Mouse (Mus musculus) kidney, adult 2 months (tissue): Measurements from ENCODE around the gene Ubxn11. TPM values are rescaled to one million over a fixed set of nuclear protein-coding genes. Genes with fewer than 3 reads are reported as not detected.

Experiments
- DNase-seq: peaks from one replicate; pipeline ENCODE4 v3.0.0; 2021
- H3K27ac ChIP-seq: fragments of 200-500 bp; 2 replicates; pipeline ENCODE4 v1.5.1; 2012; ENCODE audit warnings: low read depth, low read length, control low read depth, inconsistent platforms; ENCODE audit not compliant: insufficient read depth
- H3K27me3 ChIP-seq: fragments of 200-500 bp; replicated peaks from 2 replicates; pipeline ENCODE4 v1.6.1; 2012; ENCODE audit warnings: mild to moderate bottlenecking, moderate library complexity, low read length, inconsistent platforms; ENCODE audit not compliant: control insufficient read depth, insufficient read depth
- H3K36me3 ChIP-seq: fragments of 200-500 bp; 2 replicates; pipeline ENCODE4 v1.6.1; 2012; ENCODE audit warnings: mild to moderate bottlenecking, moderate library complexity, low read length, inconsistent platforms; ENCODE audit not compliant: control insufficient read depth, insufficient read depth
- H3K4me1 ChIP-seq: fragments of 200-500 bp; 2 replicates; pipeline ENCODE4 v1.6.1; 2011; ENCODE audit warnings: low read length; ENCODE audit not compliant: control insufficient read depth, insufficient read depth
- H3K4me3 ChIP-seq: fragments of 200-500 bp; 2 replicates; pipeline ENCODE4 v1.5.1; 2011; ENCODE audit warnings: mild to moderate bottlenecking, low read depth, low read length, control low read depth; ENCODE audit not compliant: insufficient read depth
- CTCF ChIP-seq: fragments of 200-500 bp; conservative IDR thresholded peaks from 2 replicates; pipeline ENCODE4 v1.5.1; 2011; ENCODE audit warnings: low read depth, mild to moderate bottlenecking, control low read depth, low read length, moderate library complexity, mixed read lengths; ENCODE audit not compliant: insufficient read depth, insufficient read length
- POLR2A ChIP-seq: fragments of 200-500 bp; IDR thresholded peaks from one replicate; pipeline ENCODE4 v1.6.1; 2011; ENCODE audit warnings: low read depth, low read length, control low read depth
- WGBS: fragments of 180-500 bp; shearing (Covaris S2); methylation state at CpG from one replicate; pipeline ENCODE4 v1.1.7; 2018; 5-methylcytosine and 5-hydroxymethylcytosine counted together
- polyA plus RNA-seq: library from polyadenylated mRNA; depleted of rRNA; stranded (reverse); fragments of >200 nt; gene quantifications from 2 replicates; pipeline ENCODE4 v1.2.3, GENCODE M21; 2012

Ubxn11 gene
- polyA plus RNA-seq, 1 experiment, result 5.9 TPM

DNA sequence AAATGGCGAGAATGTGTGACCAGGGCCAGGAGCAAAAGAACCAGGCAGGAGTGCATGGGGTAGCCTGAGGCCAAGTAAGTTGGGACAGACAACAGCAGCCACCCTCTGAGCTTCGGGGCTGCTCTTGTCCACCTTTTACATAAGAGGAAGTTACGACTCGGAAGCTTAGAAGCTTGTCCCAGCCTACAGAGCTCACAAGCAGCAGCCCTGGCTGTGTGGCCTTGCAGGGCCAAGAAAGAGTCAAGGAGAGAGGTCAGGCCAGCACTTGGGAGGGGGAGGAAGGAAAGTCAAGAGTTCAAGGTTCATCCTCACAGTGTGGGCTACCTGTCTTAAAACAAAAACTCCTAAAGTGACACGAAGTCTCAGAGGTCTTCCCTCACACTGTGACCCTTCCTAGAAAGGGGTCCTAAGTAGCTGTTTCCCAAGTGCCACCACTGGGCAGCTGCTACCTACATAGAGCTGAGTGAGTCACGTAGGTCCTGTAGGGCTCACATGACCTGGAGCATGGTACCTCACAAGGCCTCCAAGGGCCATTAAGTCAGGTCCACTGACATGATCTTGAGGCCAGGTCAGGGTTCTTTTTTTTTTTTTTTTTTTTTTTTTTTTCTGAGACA lies 17.9 kb downstream of the Ubxn11 start:
- 70% methylated on average over 6 of the region's 6 CpGs for WGBS
- no peak overlapping the region for H3K27ac ChIP-seq
- no peaks in the 10 kb centered on the region for H3K36me3 ChIP-seq
- no peak for DNase-seq
- H3K4me3 ChIP-seq, result no peak overlapping the region
- no peaks in the 10 kb centered on the region for H3K27me3 ChIP-seq
- no peaks in the 10 kb centered on the region for H3K4me1 ChIP-seq
- no peak for TF ChIP-seq POLR2A
- TF ChIP-seq CTCF, result no peak

DNA sequence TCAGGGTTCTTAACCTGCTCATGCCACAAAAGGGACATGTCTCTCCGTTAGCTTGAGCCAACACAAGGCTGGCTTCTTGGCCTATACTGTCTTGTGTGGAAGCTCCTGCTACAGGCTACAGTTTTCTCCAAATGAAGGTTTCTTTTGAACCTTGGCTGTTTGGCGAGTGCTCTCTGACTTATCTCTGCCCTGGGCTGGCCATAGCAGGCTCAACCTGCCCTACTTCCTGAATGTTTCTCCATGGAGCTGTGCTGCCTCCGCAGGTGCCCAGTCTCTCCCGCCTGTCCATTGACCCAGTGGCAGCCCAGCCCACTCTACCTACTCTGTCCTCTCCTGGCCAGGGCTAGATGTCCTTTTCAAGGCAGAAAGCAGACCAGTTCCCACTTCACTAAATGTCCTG lies 18.5 kb downstream of the Ubxn11 start:
- 81% methylated on average over 4 of the region's 4 CpGs for WGBS

DNA sequence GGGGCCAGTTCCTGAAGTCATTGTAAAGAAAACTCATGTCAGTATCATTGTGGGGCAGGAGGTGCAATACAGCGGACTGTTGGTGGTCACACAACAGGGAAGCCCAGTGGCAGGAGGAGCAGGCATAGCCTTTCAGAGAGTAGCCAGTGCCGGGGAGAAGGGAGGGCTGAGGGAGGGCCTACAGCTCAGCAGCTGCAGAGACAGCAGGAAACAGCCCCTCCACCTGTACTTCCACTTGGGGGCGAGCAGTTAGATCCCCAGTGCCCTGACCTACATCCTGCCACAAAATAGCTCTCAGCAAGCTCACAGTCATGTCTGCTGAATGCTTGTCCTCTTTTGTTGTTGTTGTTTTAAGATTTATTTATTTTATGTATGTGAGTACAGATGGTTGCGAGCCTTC lies 19.2 kb downstream of the Ubxn11 start:
- DNase-seq, result no peak
- TF ChIP-seq CTCF (no peak), POLR2A (no peak)
- WGBS, result 63% methylated on average over 4 of the region's 4 CpGs
- Histone ChIP-seq H3K36me3 (no peaks in the 10 kb centered on the region), H3K4me1 (no peaks in the 10 kb centered on the region), H3K27ac (no peak overlapping the region), H3K27me3 (no peaks in the 10 kb centered on the region), H3K4me3 (no peak overlapping the region)

More for the DNA sequence above, 18.5 kb downstream of the Ubxn11 start:
- TF ChIP-seq CTCF (no peak), POLR2A (no peak)
- no peak overlapping the region for H3K27ac ChIP-seq
- no peak for DNase-seq
- H3K4me1 ChIP-seq, result no peaks in the 10 kb centered on the region
- no peaks in the 10 kb centered on the region for H3K27me3 ChIP-seq
- no peak overlapping the region for H3K4me3 ChIP-seq
- H3K36me3 ChIP-seq, result no peaks in the 10 kb centered on the region

DNA sequence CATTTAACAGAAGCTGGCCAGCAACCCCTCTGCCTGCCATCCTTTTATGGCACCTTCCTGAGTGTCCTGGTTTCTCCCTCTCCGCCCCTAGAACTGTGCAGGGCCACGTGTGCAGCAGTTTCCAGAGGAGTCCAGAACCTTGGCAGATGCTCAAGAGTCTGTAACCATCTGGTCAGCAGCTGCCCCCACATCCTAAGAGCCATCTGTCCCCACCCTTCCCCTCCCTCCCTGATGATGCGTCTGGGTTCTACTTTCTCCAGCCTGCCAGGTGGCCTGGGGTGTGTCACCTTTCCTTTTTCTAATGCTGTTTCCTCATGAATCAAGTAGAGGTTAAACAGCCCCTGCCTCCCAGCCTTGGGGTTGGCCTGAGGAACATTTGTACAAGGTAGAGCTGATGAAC lies 19.9 kb downstream of the Ubxn11 start:
- Histone ChIP-seq H3K36me3 (no peaks in the 10 kb centered on the region), H3K27ac (no peak overlapping the region), H3K4me3 (no peak overlapping the region), H3K4me1 (no peaks in the 10 kb centered on the region), H3K27me3 (no peaks in the 10 kb centered on the region)
- 45% methylated on average over 3 of the region's 3 CpGs for WGBS
- TF ChIP-seq POLR2A (no peak), CTCF (no peak)
- DNase-seq, result no peak

DNA sequence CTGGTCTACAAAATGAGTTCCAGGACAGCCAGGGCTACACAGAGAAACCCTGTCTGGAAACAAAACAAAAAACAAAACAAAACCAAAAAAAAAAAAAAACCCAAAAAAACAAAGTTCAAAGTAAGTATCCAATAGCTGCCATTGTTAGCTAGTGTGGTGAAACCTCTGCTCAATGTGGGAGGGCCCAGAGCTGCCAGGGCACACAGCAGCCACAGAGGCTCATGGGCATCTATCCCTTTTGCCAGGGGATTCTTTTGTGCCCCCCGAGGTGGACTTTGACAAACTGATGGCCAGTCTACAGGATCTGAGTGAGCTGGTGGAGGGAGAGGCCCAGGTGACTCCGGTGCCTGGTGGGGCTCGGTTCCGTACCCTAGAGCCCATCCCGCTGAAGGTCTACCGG lies 20.8 kb downstream of the Ubxn11 start:
- TF ChIP-seq POLR2A (no peak), CTCF (no peak)
- Histone ChIP-seq H3K36me3 (no peaks in the 10 kb centered on the region), H3K4me1 (no peaks in the 10 kb centered on the region), H3K4me3 (no peak overlapping the region), H3K27me3 (no peaks in the 10 kb centered on the region), H3K27ac (no peak overlapping the region)
- 97% methylated on average over 6 of the region's 6 CpGs for WGBS
- no peak for DNase-seq

DNA sequence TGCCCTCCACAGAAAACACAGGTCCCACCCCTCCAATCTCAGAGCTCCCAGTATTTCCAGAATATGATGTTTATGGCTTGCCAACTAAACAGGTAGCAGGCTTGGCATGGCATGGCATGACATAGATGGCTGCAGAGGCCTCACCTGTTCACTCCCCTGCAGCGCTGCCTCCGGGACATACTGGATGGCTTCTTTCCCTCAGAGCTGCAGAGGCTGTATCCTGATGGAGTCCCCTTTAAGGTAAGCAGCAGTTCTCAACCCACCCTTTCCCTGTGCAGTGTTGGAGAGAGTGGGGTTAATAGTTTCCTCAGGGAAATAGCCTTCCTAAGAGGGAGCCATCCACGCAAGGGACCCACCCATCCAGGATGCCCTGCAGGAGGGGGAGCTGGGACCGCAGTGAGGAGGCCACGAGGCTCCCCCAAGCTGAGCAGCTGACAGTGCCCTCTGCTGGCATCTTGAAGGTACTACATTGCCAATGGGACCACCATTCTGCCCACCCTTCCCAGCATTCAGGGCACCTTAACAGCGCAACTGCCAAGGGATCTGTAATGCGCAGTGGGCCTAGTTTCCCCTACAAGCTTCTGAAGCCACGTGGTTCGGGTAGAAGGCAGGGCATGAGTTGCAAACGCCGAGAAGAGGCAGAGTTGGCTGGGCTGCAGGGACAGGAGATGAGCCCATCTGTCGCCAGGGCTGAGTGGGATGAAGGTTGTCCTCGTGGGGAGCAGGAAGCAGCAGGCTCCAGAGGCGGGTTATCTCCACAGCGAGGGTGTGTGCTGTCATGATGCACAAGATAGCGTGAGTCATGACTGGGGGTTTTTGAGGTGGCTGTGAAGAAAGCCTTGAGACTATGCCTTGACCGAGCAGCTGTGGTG lies 21.5 kb downstream of the Ubxn11 start:
- 23% methylated on average over 17 of the region's 17 CpGs for WGBS
- Histone ChIP-seq H3K36me3 (no peaks in the 10 kb centered on the region), H3K27me3 (no peaks in the 10 kb centered on the region), H3K27ac (no peak overlapping the region), H3K4me3 (no peak overlapping the region), H3K4me1 (no peaks in the 10 kb centered on the region)
- peak; percentile 90 for TF ChIP-seq CTCF
- TF ChIP-seq POLR2A, result no peak
- DNase-seq, result no peak

DNA sequence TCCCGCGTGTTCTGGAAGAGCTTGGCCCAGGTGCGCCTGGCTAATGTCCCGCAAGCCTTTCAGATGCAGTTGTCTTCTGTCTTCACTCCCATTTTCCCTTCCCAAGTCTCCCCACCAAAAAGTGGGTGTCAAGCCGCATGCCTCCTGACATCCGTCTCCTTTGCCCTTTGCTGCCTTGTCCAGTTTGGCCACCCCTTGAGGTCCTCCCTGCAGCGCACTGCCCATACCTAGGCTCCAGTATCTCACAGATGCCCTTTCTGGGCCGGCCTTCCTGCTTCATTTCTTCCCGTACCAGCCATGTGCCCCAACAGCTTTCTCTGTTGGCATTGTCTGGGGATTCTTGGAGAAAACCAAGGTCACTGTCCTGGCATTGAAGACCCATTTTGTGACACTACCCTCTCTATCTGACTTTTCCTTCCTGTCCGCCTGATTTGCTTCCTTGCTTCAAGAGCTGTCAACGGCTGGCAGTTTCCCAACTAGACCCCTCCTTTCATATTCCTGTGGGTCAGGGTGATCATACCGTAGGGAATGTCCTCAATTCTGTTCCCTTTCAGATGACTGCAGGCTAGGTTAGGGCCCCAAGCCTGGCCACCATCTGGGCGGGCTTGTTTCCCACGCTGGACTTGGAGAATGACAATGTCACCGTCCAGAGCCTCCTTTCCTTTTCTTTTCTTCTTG lies 23.2 kb downstream of the Ubxn11 start:
- H3K36me3 ChIP-seq, result no peaks in the 10 kb centered on the region
- H3K4me1 ChIP-seq, result no peaks in the 10 kb centered on the region
- TF ChIP-seq POLR2A (no peak), CTCF (no peak)
- no peaks in the 10 kb centered on the region for H3K27me3 ChIP-seq
- DNase-seq, result no peak
- H3K27ac ChIP-seq, result no peak overlapping the region
- WGBS, result 86% methylated on average over 15 of the region's 15 CpGs
- H3K4me3 ChIP-seq, result no peak overlapping the region
